Mouse (Mus musculus): ENCODE measurements at regions not wholly inside any gene's neighbourhood (a gene's known extent, or its start where the extent isn't known, plus 50 kb on each side); places are given as distances from the start of the nearest gene placed in this dataset.

- DNase-seq (ENCODE audit: low read depth): no peak
These were observed 70.7 kb upstream of the Cask start for GRCm38 (mm10) chrX:13921867-13922266.

GRCm38 (mm10) chrX:13918659-13919058 is 67.5 kb upstream of the Cask start:
- DNase-seq (ENCODE audit: low read depth): peak; percentile 26
